Mouse (Mus musculus) left cerebral cortex, postnatal 4 days (tissue): ENCODE results near the gene Ccdc85b. TPM values are rescaled to one million over a fixed set of nuclear protein-coding genes. Genes with fewer than 3 reads are reported as not detected.
A peak's percentile ranks its signal among the peaks of the same experiment; 100 is the strongest.
"Not testable (repeated sequence)": the region's sequence is repeated elsewhere in the genome, so short reads cannot be mapped to it uniquely, and the experiment has no call there.

Experiments used
- DNase-seq: peaks from one replicate; pipeline ENCODE4 v3.0.0-alpha.2; 2022
- intact Hi-C: fragments of 180-260 bp; cut with DNase I; formaldehyde crosslinking; loops from one replicate; pipeline ENCODE4 v1.15.1; 2025
- total RNA-seq, 2 experiments: library from RNA; stranded (reverse); gene quantifications; 2 replicates each; pipeline ENCODE4 v1.2.3; 2021

Gene Ccdc85b
- total RNA-seq, 2 experiments from 2014 or later: 20.8 to 21.6 TPM

DNA sequence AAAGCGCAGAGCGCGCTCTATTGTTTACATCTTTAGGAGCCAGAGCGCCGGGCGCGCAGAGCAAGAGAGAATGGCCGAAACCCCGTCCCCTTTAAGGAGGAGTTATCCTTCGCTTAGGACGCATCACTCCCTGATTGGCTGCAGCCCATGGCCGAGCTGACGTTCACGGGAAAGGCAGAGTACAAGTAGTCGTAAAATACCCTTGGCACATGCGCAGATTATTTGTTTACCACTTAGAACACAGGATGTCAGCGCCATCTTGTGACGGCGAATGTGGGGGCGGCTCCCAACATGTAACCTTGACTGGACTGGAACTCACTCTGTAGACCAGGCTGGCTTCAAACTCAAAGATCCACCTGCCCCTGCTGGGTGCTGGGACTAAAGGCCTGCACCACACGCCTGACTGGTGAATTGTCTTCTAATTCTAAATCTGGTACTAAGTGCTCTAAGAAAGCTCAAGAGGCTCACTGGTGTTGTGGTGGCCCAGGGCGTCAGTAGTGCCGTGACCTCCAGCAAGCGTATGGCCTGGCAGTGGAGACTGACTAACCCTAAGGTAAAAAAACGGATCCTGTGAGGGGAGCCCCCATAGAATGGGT lies 51.1 kb downstream of the Ccdc85b start:
- intact Hi-C loops: not testable (repeated sequence)
- peak; percentile 29 for DNase-seq

DNA sequence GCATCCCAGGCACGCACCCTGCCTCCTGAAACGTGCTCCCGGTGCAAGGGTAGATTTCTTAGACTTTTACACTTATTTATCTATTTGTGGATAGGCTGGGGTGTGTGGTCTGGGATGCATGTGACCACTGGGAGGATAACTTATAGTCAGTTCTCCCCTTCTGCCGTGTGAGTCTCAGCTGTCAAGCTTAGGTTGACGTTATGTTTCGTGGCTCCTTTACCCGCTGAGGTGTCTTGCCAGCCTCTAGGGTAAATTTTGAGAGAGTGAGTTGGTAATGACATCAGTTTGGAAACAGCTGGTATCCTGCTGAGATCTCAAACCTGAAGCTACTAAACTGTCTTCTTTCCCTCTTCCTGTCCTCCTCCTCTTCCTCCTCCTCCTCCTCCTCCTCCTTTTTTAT lies 51.8 kb downstream of the Ccdc85b start:
- no peak for DNase-seq
- intact Hi-C loops: no loop called here

Other genes with a start within 250 kb of the Ccdc85b start
- gene Pacs1, start 184.8 kb downstream of the Ccdc85b start, total RNA-seq: 10 to 100 TPM; 90.7 to 92.6 TPM
- gene Sf3b2, start 162.4 kb downstream of the Ccdc85b start, total RNA-seq: 100 to 1,000 TPM; 188 to 203 TPM
- gene Gal3st3, start 159.6 kb downstream of the Ccdc85b start, total RNA-seq: 10 to 100 TPM; 60.0 to 60.3 TPM
- gene Catsper1, start 122.2 kb downstream of the Ccdc85b start, total RNA-seq: not detected
- gene Cst6, start 108.3 kb downstream of the Ccdc85b start, total RNA-seq: 10 to 100 TPM in 1 of 2 experiments, 1 to 10 TPM in 1; 6.9 to 10.4 TPM
- gene Eif1ad, start 91.2 kb downstream of the Ccdc85b start, total RNA-seq: 10 to 100 TPM; 23.0 to 25.8 TPM
- 100 to 1,000 TPM; 176 to 194 TPM for gene Banf1, start 90.7 kb downstream of the Ccdc85b start, total RNA-seq
- 100 to 1,000 TPM in 1 of 2 experiments, 10 to 100 TPM in 1; 84.2 to 101 TPM for gene Sart1, start 69.2 kb downstream of the Ccdc85b start, total RNA-seq
- not detected for gene Tsga10ip, start 55.4 kb downstream of the Ccdc85b start, total RNA-seq
- 100 to 1,000 TPM; 256 to 263 TPM for gene Drap1, start 32.9 kb downstream of the Ccdc85b start, total RNA-seq
- gene AI837181, start 32.8 kb downstream of the Ccdc85b start, total RNA-seq: 10 to 100 TPM; 49.9 to 51.7 TPM
- not detected for gene Fosl1, start 10.3 kb downstream of the Ccdc85b start, total RNA-seq
- 100 to 1,000 TPM; 124 to 139 TPM for gene Fibp, start 2.7 kb upstream of the Ccdc85b start, total RNA-seq
- 1 to 10 TPM; 1.3 to 2.1 TPM for gene Ctsw, start 10.6 kb upstream of the Ccdc85b start, total RNA-seq
- 10 to 100 TPM; 23.7 to 25.4 TPM for gene Efemp2, start 16.1 kb upstream of the Ccdc85b start, total RNA-seq
- 10 to 100 TPM; 40.2 to 43.7 TPM for gene Mus81, start 30.5 kb upstream of the Ccdc85b start, total RNA-seq
- gene Cfl1, start 32.6 kb upstream of the Ccdc85b start, total RNA-seq: 1,000 to 10,000 TPM; 2,142 to 2,227 TPM
- gene 1700020D05Rik, start 45.9 kb upstream of the Ccdc85b start, total RNA-seq: 1 to 10 TPM; 9.3 to 9.6 TPM
- 10 to 100 TPM; 64.8 to 67.7 TPM for gene Snx32, start 52.6 kb upstream of the Ccdc85b start, total RNA-seq
- not detected for gene Ovol1, start 102.8 kb upstream of the Ccdc85b start, total RNA-seq
- 10 to 100 TPM; 11.6 to 12.2 TPM for gene Ap5b1, start 110.1 kb upstream of the Ccdc85b start, total RNA-seq
- 10 to 100 TPM; 47.3 to 49.7 TPM for gene Rnaseh2c, start 144.0 kb upstream of the Ccdc85b start, total RNA-seq
- gene Kat5, start 152.3 kb upstream of the Ccdc85b start, total RNA-seq: 10 to 100 TPM; 84.6 to 98.4 TPM
- gene Rela, start 179.6 kb upstream of the Ccdc85b start, total RNA-seq: 10 to 100 TPM; 29.6 to 34.8 TPM
- gene Sipa1, start 205.8 kb upstream of the Ccdc85b start, total RNA-seq: 10 to 100 TPM; 31.1 to 33.3 TPM
- gene Map3k11, start 230.8 kb upstream of the Ccdc85b start, total RNA-seq: 10 to 100 TPM; 14.3 to 14.6 TPM
- gene Pcnx3, start 231.0 kb upstream of the Ccdc85b start, total RNA-seq: 10 to 100 TPM; 87.7 to 91.7 TPM
- gene Kcnk7, start 246.5 kb upstream of the Ccdc85b start, total RNA-seq: not detected